Mouse (Mus musculus) liver, embryonic 13.5 days (tissue): ENCODE results near the gene Fblim1. TPM values are rescaled to one million over a fixed set of nuclear protein-coding genes. Genes with fewer than 3 reads are reported as not detected.
"Not testable (repeated sequence)": the region's sequence is repeated elsewhere in the genome, so short reads cannot be mapped to it uniquely, and the experiment has no call there.

Experiments used
- ATAC-seq: fragments of 200-750 bp; cut with Nextera tagmentation; 2 replicates; pipeline ENCODE4 v1.8.0; 2017; ENCODE audit warnings: low read depth, mild to moderate bottlenecking, moderate number of reproducible peaks, moderate library complexity
- DNase-seq: peaks from one replicate; pipeline ENCODE4 v3.0.0; 2022
- H3K27ac ChIP-seq: fragments of 300-500 bp; sonication (generic); 2 replicates; pipeline ENCODE4 v1.5.1; 2015; ENCODE audit warnings: moderate library complexity, mild to moderate bottlenecking, inconsistent platforms
- H3K27me3 ChIP-seq: fragments of 300-500 bp; sonication (generic); 2 replicates; pipeline ENCODE4 v1.6.1; 2015; ENCODE audit warnings: mild to moderate bottlenecking, inconsistent platforms
- H3K36me3 ChIP-seq: fragments of 300-500 bp; sonication (generic); 2 replicates; pipeline ENCODE4 v1.6.1; 2015; ENCODE audit warnings: mild to moderate bottlenecking, inconsistent platforms
- H3K4me1 ChIP-seq: fragments of 300-500 bp; sonication (generic); replicated peaks from 2 replicates; pipeline ENCODE4 v1.6.1; 2015; ENCODE audit warnings: inconsistent platforms
- H3K4me2 ChIP-seq: fragments of 300-500 bp; sonication (generic); 2 replicates; pipeline ENCODE4 v1.6.1; 2015; ENCODE audit warnings: inconsistent platforms, mild to moderate bottlenecking, moderate library complexity
- H3K4me3 ChIP-seq: fragments of 300-500 bp; sonication (generic); replicated peaks from 2 replicates; pipeline ENCODE4 v1.5.1; 2015; ENCODE audit warnings: mild to moderate bottlenecking, inconsistent platforms
- H3K9ac ChIP-seq: fragments of 300-500 bp; sonication (generic); 2 replicates; pipeline ENCODE4 v1.6.1; 2015; ENCODE audit warnings: mild to moderate bottlenecking, inconsistent platforms
- H3K9me3 ChIP-seq: fragments of 300-500 bp; sonication (generic); replicated peaks from 2 replicates; pipeline ENCODE4 v1.6.1; 2016; ENCODE audit warnings: inconsistent platforms
- WGBS: fragments of 180-500 bp; shearing (Covaris S2); methylation state at CpG from one replicate; pipeline ENCODE4 v1.1.7; 2015; ENCODE audit not compliant: insufficient replicate concordance; 5-methylcytosine and 5-hydroxymethylcytosine counted together
- polyA plus RNA-seq: library from polyadenylated mRNA; unstranded; fragments of >200 nt; fragmentation: Nextera tagmentation; extraction: Ambion mirVana; gene quantifications from 2 replicates; pipeline ENCODE4 v1.2.1, GENCODE M21; 2015

Fblim1 gene
- polyA plus RNA-seq, 1 experiment from 2014 or later, result 1.9 TPM

GRCm38 (mm10) chr4:141574789-141575702, 30.9 kb downstream of the Fblim1 start:
- H3K27ac ChIP-seq, result no peak overlapping the region
- H3K9me3 ChIP-seq, result peaks cover 3% of the 10 kb centered on the region; the same call in 1 of the 2 replicates
- H3K4me2 ChIP-seq, result no peak overlapping the region
- no peaks in the 10 kb centered on the region for H3K36me3 ChIP-seq
- WGBS, result 38% methylated on average over 27 of the region's 27 CpGs
- H3K27me3 ChIP-seq, result 0 out of 2 replicates have a peak, but pooled peaks cover 13% of the 10 kb centered on the region
- no peak for ATAC-seq
- no peak overlapping the region for H3K4me3 ChIP-seq
- DNase-seq, result peak; percentile 58
- H3K4me1 ChIP-seq, result peaks cover 24% of the 10 kb centered on the region
- H3K9ac ChIP-seq, result no peak overlapping the region

GRCm38 (mm10) chr4:141573359-141573966, 32.4 kb downstream of the Fblim1 start:
- peaks cover 13% of the 10 kb centered on the region for H3K4me1 ChIP-seq
- no peaks in the 10 kb centered on the region for H3K36me3 ChIP-seq
- H3K4me3 ChIP-seq, result no peak overlapping the region
- H3K27ac ChIP-seq, result no peak overlapping the region; the same call in 1 of the 2 replicates
- ATAC-seq, result no peak
- no peak overlapping the region for H3K9ac ChIP-seq
- peaks cover 3% of the 10 kb centered on the region; the same call in 1 of the 2 replicates for H3K9me3 ChIP-seq
- no peak overlapping the region for H3K4me2 ChIP-seq
- DNase-seq, result no peak
- 37% methylated on average over 6 of the region's 6 CpGs for WGBS
- 0 out of 2 replicates have a peak, but pooled peaks cover 13% of the 10 kb centered on the region for H3K27me3 ChIP-seq

DNA sequence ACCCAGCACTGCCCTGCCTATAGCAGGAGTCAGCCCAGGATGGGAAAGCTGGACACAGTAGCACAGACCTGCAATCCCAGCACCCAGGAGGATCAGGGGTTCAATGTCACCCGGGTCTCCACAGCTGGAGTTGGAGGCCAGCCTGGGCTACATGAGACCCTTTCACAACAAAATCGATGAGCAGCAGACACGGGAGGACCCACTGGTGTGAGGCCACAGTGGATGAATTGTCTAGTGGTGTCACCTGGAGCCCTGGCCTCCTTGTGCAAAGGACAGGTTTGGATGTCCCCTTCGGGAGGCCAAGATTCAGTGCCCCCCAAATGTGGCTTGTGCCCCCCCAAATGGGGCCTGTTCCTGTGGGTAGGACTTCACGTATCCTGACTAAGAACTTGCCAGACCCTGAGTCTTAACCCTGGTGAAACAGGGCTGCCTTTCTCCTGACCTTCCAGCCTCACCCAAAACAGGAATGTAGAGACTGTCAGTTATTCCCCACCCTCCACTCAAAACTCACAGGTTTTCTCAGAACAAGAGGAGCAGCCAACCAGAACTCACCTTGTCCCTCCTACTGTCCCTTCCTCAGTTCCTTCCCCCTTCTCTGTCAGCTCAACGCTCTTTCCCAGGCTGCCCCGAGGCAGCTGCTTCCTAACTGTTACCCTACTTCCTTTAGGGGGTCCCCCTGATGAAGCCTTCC, 33.1 kb downstream of the Fblim1 start:
- peaks cover 3% of the 10 kb centered on the region; the same call in 1 of the 2 replicates for H3K9me3 ChIP-seq
- H3K9ac ChIP-seq, result no peak overlapping the region
- no peak overlapping the region for H3K4me2 ChIP-seq
- ATAC-seq (no peak), DNase-seq (no peak)
- H3K27me3 ChIP-seq, result 0 out of 2 replicates have a peak, but pooled peaks cover 13% of the 10 kb centered on the region
- no peak overlapping the region for H3K4me3 ChIP-seq
- 44% methylated on average over 7 of the region's 7 CpGs for WGBS
- no peaks in the 10 kb centered on the region for H3K36me3 ChIP-seq
- no peak overlapping the region for H3K27ac ChIP-seq
- peaks cover 11% of the 10 kb centered on the region; the same call in 1 of the 2 replicates for H3K4me1 ChIP-seq

DNA sequence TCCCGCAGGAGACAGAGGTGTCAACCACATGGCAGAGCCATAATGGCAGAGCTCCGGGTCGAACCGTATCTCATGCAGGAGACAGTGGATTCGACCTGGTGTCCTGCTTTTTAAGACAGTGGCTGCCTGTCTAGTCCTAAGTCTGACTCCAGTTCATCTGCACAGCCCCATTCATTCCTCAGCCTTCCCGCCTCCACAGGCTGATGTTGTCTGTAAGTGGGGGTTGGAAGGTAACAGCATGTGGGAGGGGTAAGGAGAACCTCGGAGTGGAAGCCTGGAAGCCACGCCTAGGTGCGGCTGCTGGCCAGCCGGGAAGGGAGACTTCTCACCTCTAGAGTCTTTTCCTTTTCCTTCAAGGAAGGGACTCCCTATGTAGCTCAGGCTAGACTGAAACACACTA, 34.0 kb downstream of the Fblim1 start:
- Histone ChIP-seq H3K27ac (no peak overlapping the region), H3K4me3 (no peak overlapping the region), H3K9ac (no peak overlapping the region), H3K4me2 (no peak overlapping the region), H3K36me3 (no peaks in the 10 kb centered on the region), H3K4me1 (peaks cover 11% of the 10 kb centered on the region; the same call in 1 of the 2 replicates), H3K27me3 (0 out of 2 replicates have a peak, but pooled peaks cover 13% of the 10 kb centered on the region), H3K9me3 (peaks cover 2% of the 10 kb centered on the region; the same call in 1 of the 2 replicates)
- DNase-seq (no peak), ATAC-seq (no peak)
- 57% methylated on average over 10 of the region's 10 CpGs for WGBS

DNA sequence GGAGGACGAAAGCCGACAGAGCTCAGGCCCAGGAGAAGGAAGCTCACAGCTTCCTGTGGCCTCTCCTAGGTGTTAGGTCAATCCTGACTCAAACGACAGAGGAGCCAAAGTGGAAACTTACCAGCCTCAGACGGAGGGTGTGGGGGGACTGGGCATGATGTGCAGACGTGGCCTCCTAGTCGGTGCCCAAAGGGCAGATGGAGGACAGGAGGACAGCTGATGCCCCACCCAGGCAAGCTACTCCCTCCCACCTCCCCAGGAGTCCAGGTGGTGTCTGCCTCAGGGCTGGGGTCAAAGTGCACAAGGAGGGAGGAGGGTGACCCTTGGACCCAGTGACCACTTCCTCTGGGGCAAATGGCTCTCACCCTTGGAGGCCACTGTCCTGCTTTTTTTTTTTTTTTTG, 34.6 kb downstream of the Fblim1 start:
- no peak overlapping the region for H3K27ac ChIP-seq

DNA sequence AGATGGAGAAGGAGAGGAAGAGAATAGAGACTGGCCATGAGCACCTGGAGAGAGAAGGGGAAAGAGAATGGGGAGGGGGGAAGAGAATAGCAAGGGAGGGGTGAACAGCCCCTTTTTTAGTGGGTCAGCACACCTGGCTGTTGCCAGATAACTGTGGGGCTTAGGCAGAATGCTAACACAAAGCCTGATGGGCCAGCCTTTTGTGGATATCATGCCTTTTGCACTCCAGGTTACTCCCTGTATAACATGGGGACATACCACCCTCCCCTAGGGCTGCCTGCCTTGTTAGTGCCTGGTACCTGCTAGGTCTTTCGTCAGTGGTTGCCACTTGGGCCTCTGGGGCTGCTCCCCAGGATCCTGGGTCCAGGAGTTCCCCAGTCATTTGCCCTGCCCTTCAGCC, 35.1 kb downstream of the Fblim1 start:
- Histone ChIP-seq H3K9ac (no peak overlapping the region), H3K4me3 (no peak overlapping the region), H3K27me3 (0 out of 2 replicates have a peak, but pooled peaks cover 13% of the 10 kb centered on the region), H3K27ac (no peak overlapping the region), H3K4me1 (peaks cover 11% of the 10 kb centered on the region; the same call in 1 of the 2 replicates), H3K4me2 (no peak overlapping the region), H3K36me3 (no peaks in the 10 kb centered on the region), H3K9me3 (no peaks in the 10 kb centered on the region)
- DNase-seq (no peak), ATAC-seq (no peak)
- WGBS, result 62% methylated on average over 1 of the region's 1 CpGs

More for the DNA sequence above, 34.6 kb downstream of the Fblim1 start:
- Histone ChIP-seq H3K4me3 (no peak overlapping the region), H3K9ac (no peak overlapping the region), H3K27me3 (0 out of 2 replicates have a peak, but pooled peaks cover 13% of the 10 kb centered on the region), H3K4me2 (no peak overlapping the region), H3K4me1 (peaks cover 11% of the 10 kb centered on the region; the same call in 1 of the 2 replicates), H3K9me3 (no peaks in the 10 kb centered on the region), H3K36me3 (no peaks in the 10 kb centered on the region)
- no peak for ATAC-seq
- DNase-seq, result no peak
- 39% methylated on average over 6 of the region's 6 CpGs for WGBS

GRCm38 (mm10) chr4:141570004-141570403, 35.9 kb downstream of the Fblim1 start:
- ATAC-seq, result no peak

DNA sequence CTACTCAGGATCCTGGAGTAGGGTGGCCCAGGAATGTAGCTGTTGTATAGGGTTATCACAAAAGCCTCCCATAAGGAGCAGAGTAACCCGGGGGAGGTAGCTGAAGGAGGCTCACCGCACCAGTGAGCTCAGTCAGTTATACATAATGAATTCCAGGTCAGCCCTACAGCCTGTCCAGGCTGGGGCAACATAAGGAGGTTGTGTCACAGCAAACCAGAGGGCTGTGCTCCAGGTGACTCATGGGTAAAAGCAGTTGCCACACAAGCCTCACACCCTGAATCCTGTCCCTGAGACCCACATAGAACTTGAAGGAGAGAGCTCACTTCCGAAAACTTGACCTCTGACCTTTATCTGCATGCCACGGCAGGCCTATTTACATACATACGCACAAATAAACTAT, 36.9 kb downstream of the Fblim1 start:
- 0 out of 2 replicates have a peak, but pooled peaks cover 12% of the 10 kb centered on the region for H3K27me3 ChIP-seq
- H3K27ac ChIP-seq, result no peak overlapping the region
- peaks cover 7% of the 10 kb centered on the region; the same call in 1 of the 2 replicates for H3K4me1 ChIP-seq
- no peak overlapping the region for H3K4me2 ChIP-seq
- no peak overlapping the region for H3K9ac ChIP-seq
- ATAC-seq (no peak), DNase-seq (no peak)
- H3K4me3 ChIP-seq, result no peak overlapping the region
- no peaks in the 10 kb centered on the region for H3K36me3 ChIP-seq
- 82% methylated on average over 5 of the region's 5 CpGs for WGBS
- H3K9me3 ChIP-seq, result no peaks in the 10 kb centered on the region

More at GRCm38 (mm10) chr4:141570004-141570403, 35.9 kb downstream of the Fblim1 start:
- Histone ChIP-seq H3K4me1 (peaks cover 8% of the 10 kb centered on the region; the same call in 1 of the 2 replicates), H3K9ac (no peak overlapping the region), H3K9me3 (no peaks in the 10 kb centered on the region), H3K36me3 (no peaks in the 10 kb centered on the region), H3K27ac (no peak overlapping the region), H3K27me3 (0 out of 2 replicates have a peak, but pooled peaks cover 13% of the 10 kb centered on the region), H3K4me2 (no peak overlapping the region), H3K4me3 (no peak overlapping the region)
- DNase-seq, result no peak
- WGBS, result 53% methylated on average over 6 of the region's 6 CpGs

DNA sequence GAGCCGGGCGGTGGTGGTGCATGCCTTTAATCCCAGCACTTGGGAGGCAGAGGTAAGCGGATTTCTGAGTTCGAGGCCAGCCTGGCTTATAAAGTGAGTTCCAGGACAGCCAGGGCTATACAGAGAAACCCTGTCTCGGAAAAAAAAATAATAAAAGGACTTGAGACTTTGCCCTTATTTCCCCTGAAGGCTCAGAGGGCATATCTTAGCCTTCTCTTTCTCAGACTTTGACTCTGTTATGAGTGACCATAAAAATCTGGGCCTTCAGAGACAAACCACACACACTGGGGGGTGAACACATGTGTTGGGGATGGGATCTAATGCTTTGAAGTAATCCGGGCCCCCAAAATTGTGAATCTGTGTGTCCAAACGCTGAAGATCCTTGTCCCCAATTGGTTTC, 38.7 kb downstream of the Fblim1 start:
- H3K9me3 ChIP-seq, result not testable (repeated sequence)

GRCm38 (mm10) chr4:141566187-141566586, 39.7 kb downstream of the Fblim1 start:
- H3K4me3 ChIP-seq, result no peak overlapping the region
- no peaks in the 10 kb centered on the region for H3K9me3 ChIP-seq
- DNase-seq (no peak), ATAC-seq (no peak)
- H3K36me3 ChIP-seq, result no peaks in the 10 kb centered on the region
- peaks cover 4% of the 10 kb centered on the region; the same call in 1 of the 2 replicates for H3K4me1 ChIP-seq
- H3K4me2 ChIP-seq, result no peak overlapping the region
- no peaks in the 10 kb centered on the region for H3K27me3 ChIP-seq
- no peak overlapping the region for H3K9ac ChIP-seq
- no peak overlapping the region for H3K27ac ChIP-seq
- 68% methylated on average over 6 of the region's 6 CpGs for WGBS

More for the DNA sequence above, 38.7 kb downstream of the Fblim1 start:
- not testable (repeated sequence) for ATAC-seq, H3K4me3 ChIP-seq, H3K4me2 ChIP-seq, H3K4me1 ChIP-seq, H3K27ac ChIP-seq, H3K36me3 ChIP-seq, H3K9ac ChIP-seq, DNase-seq, H3K27me3 ChIP-seq
- 75% methylated on average over 7 of the region's 7 CpGs for WGBS

DNA sequence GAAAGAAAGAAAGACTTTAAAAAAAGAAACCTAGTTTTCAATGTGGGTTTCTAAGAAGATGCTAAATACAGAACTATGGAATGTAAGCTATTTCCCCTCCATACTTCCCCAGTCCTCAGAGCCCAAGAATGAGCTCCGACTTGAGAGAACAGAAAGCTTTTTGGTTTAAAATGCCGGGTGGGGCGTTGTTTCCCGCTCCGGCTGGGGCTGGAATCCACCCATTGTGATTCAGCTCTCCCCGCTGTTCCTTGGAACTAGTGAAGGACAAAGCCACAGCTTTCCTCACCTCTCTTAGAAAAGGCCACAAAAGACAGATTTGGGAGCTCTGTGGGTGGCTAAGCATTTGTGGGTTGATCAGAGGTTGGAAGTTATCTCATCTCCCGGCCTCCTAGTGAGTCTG, 40.6 kb downstream of the Fblim1 start:
- Histone ChIP-seq H3K9ac (no peak overlapping the region), H3K4me3 (no peak overlapping the region), H3K4me2 (no peak overlapping the region), H3K27me3 (no peaks in the 10 kb centered on the region), H3K36me3 (no peaks in the 10 kb centered on the region), H3K9me3 (no peaks in the 10 kb centered on the region), H3K4me1 (peaks cover 3% of the 10 kb centered on the region), H3K27ac (no peak overlapping the region)
- no peak for DNase-seq
- ATAC-seq, result no peak
- 63% methylated on average over 7 of the region's 7 CpGs for WGBS
